Mouse (Mus musculus): ENCODE measurements at regions not wholly inside any gene's neighbourhood (a gene's known extent, or its start where the extent isn't known, plus 50 kb on each side); places are given as distances from the start of the nearest gene placed in this dataset.
A peak's percentile ranks its signal among the peaks of the same experiment; 100 is the strongest.

GRCm38 (mm10) chr7:72947531-72947930 is 427.8 kb upstream of the Rgma start:
- TF ChIP-seq POLR2A (IDR thresholded peaks at IDR 0.05; ENCODE audit: borderline replicate concordance, extremely low read depth, insufficient read depth, insufficient read length, poor library complexity, severe bottlenecking) (no peak), CTCF (IDR thresholded peaks at IDR 0.05; ENCODE audit: borderline replicate concordance, extremely low read depth, insufficient read depth, insufficient read length) (no peak)
- DNase-seq (ENCODE audit: low read depth) = no peak

DNA sequence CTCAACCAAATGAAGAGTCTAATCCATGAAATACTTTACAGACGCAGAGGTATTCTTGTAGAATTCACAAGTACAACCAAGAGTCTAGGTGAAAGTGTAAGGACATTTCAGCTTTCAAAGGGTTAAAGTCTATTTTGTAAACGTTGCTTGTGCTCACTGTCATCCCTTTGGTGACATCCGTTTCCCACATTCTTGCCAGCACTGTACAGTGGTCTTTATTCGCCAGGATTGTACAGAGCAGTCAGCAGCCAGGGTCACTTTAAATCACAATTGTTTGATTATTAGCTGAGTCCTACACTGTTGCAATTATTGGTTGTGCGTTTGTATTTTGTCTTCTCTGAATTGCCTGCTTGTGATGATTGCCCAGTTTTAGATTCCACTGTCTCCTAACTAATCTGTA is 427.3 kb upstream of the Rgma start:
- TF ChIP-seq CTCF (IDR thresholded peaks at IDR 0.05; ENCODE audit: borderline replicate concordance, extremely low read depth, insufficient read depth, insufficient read length) (no peak), POLR2A (IDR thresholded peaks at IDR 0.05; ENCODE audit: borderline replicate concordance, extremely low read depth, insufficient read depth, insufficient read length, poor library complexity, severe bottlenecking) (no peak)
- DNase-seq (ENCODE audit: low read depth) = no peak

GRCm38 (mm10) chr7:72948666-72949065 is 426.6 kb upstream of the Rgma start:
- TF ChIP-seq POLR2A (IDR thresholded peaks at IDR 0.05; ENCODE audit: borderline replicate concordance, extremely low read depth, insufficient read depth, insufficient read length, poor library complexity, severe bottlenecking) = no peak
- TF ChIP-seq CTCF (IDR thresholded peaks at IDR 0.05; ENCODE audit: borderline replicate concordance, extremely low read depth, insufficient read depth, insufficient read length) = no peak
- no peak for DNase-seq (ENCODE audit: low read depth)

DNA sequence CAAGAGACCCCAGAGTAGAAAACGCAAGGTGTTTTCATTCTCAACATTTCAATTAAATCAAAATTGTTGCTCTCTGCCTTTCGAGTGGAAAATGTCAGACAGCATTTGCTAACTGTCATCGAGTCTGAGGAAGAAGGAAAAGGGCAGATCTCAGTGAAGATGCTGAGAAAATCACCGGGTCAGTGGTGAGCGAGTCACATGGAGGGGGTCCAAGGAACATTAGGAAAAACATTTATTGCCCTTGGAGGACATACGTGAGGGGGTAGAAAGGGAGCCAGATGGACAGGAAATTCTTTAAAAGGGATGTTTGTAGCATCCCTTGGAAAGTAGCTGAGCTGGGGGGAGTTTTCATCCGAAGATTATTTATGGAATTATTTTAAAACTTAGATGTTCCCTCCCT is 425.4 kb upstream of the Rgma start:
- DNase-seq (ENCODE audit: low read depth) = no peak
- no peak for TF ChIP-seq CTCF (IDR thresholded peaks at IDR 0.05; ENCODE audit: borderline replicate concordance, extremely low read depth, insufficient read depth, insufficient read length)
- no peak for TF ChIP-seq POLR2A (IDR thresholded peaks at IDR 0.05; ENCODE audit: borderline replicate concordance, extremely low read depth, insufficient read depth, insufficient read length, poor library complexity, severe bottlenecking)

DNA sequence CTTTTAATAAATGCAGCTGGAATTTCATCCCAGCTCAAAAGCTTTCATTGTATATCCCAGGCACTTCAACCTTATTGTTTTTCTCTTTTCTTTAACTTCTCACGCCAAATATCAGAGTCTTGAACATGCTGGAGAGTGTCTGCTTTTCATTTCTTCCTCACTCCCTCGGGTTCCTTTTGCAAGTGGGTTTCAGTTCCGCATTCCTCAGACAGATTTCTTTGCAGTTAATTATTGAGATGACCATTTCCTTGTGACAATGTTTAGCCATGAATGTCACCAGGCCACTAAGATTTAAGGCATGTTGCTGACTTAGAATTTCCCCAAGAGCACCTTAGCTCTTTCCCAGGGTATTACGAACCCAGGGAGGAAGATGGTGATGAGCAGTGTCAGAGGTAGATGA is 417.6 kb upstream of the Rgma start:
- DNase-seq (ENCODE audit: low read depth) = no peak
- TF ChIP-seq POLR2A (IDR thresholded peaks at IDR 0.05; ENCODE audit: borderline replicate concordance, extremely low read depth, insufficient read depth, insufficient read length, poor library complexity, severe bottlenecking) (no peak), CTCF (IDR thresholded peaks at IDR 0.05; ENCODE audit: borderline replicate concordance, extremely low read depth, insufficient read depth, insufficient read length) (no peak)

- TF ChIP-seq POLR2A (IDR thresholded peaks at IDR 0.05; ENCODE audit: borderline replicate concordance, extremely low read depth, insufficient read depth, insufficient read length, poor library complexity, severe bottlenecking) (no peak), CTCF (IDR thresholded peaks at IDR 0.05; ENCODE audit: borderline replicate concordance, extremely low read depth, insufficient read depth, insufficient read length) (no peak)
- DNase-seq (ENCODE audit: low read depth) = no peak
These were observed 414.0 kb upstream of the Rgma start for GRCm38 (mm10) chr7:72961321-72961720.

DNA sequence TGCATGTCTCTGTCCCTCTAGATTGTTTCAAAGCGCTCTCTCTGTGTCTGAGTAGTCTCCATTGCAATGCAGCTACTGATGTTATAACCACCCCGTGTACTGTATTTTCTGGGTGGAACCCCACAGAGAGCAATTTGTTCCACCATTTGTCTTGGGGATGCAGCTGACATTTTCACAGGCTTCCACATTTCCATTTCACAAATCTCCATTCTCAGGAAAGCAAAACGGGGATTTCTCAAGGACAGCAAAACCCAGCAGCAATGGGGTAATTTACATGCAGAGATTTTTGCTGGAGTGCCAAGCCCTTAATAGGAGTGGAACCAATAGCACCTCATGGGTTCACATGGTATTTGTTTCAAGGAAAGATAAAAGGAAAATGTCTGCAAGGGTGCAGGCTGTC is 412.5 kb upstream of the Rgma start:
- no peak for TF ChIP-seq POLR2A (IDR thresholded peaks at IDR 0.05; ENCODE audit: borderline replicate concordance, extremely low read depth, insufficient read depth, insufficient read length, poor library complexity, severe bottlenecking)
- TF ChIP-seq CTCF (IDR thresholded peaks at IDR 0.05; ENCODE audit: borderline replicate concordance, extremely low read depth, insufficient read depth, insufficient read length) = no peak
- DNase-seq (ENCODE audit: low read depth) = peak; percentile 83

- TF ChIP-seq CTCF (IDR thresholded peaks at IDR 0.05; ENCODE audit: borderline replicate concordance, extremely low read depth, insufficient read depth, insufficient read length) (no peak), POLR2A (IDR thresholded peaks at IDR 0.05; ENCODE audit: borderline replicate concordance, extremely low read depth, insufficient read depth, insufficient read length, poor library complexity, severe bottlenecking) (no peak)
- DNase-seq (ENCODE audit: low read depth) = no peak
These were observed 411.4 kb upstream of the Rgma start for GRCm38 (mm10) chr7:72963908-72964307.

GRCm38 (mm10) chr7:72968193-72968592 is 407.1 kb upstream of the Rgma start:
- TF ChIP-seq CTCF (IDR thresholded peaks at IDR 0.05; ENCODE audit: borderline replicate concordance, extremely low read depth, insufficient read depth, insufficient read length) (no peak), POLR2A (IDR thresholded peaks at IDR 0.05; ENCODE audit: borderline replicate concordance, extremely low read depth, insufficient read depth, insufficient read length, poor library complexity, severe bottlenecking) (no peak)
- DNase-seq (ENCODE audit: low read depth) = no peak

DNA sequence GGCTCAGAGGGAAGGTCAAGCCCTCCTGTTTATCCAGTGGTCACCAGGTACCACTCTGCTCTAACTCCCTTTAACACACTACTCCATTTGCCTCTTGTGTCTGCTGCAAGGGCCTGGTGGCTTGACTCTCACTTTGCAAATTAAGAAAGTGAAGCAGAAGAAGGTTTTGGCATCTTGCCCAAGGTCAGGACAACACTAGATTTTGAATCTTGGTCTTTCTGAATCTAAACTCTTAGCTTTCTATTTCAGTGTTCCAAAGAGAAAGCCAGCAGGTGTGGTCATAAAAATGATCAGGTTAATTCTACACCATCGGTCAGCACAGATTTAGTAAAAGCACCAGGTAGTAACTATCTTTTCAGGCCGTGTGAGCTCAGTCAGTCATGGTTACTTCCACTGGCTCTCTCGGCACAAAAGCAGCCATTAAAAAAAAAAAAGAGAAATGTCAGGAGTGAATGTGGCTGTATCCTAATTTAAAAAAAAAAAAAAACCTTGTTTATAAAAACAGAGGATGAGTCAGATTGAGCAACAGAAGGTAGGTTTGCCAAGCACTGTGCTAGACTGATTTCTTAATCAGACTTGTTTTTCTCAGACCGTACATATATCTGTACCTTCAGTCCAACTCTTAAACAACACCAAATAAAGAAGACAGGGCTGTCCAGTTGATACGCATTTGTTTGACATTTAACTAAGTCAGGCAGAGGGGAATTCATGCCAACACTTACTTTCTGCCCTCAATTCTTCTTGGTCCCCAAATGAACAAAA is 403.6 kb upstream of the Rgma start:
- DNase-seq (ENCODE audit: low read depth) = no peak

GRCm38 (mm10) chr7:72972397-72972796 is 402.9 kb upstream of the Rgma start:
- TF ChIP-seq CTCF (IDR thresholded peaks at IDR 0.05; ENCODE audit: borderline replicate concordance, extremely low read depth, insufficient read depth, insufficient read length) (no peak), POLR2A (IDR thresholded peaks at IDR 0.05; ENCODE audit: borderline replicate concordance, extremely low read depth, insufficient read depth, insufficient read length, poor library complexity, severe bottlenecking) (no peak)
- no peak for DNase-seq (ENCODE audit: low read depth)

More for the DNA sequence above, 403.6 kb upstream of the Rgma start:
- TF ChIP-seq POLR2A (IDR thresholded peaks at IDR 0.05; ENCODE audit: borderline replicate concordance, extremely low read depth, insufficient read depth, insufficient read length, poor library complexity, severe bottlenecking) = no peak
- TF ChIP-seq CTCF (IDR thresholded peaks at IDR 0.05; ENCODE audit: borderline replicate concordance, extremely low read depth, insufficient read depth, insufficient read length) = no peak

DNA sequence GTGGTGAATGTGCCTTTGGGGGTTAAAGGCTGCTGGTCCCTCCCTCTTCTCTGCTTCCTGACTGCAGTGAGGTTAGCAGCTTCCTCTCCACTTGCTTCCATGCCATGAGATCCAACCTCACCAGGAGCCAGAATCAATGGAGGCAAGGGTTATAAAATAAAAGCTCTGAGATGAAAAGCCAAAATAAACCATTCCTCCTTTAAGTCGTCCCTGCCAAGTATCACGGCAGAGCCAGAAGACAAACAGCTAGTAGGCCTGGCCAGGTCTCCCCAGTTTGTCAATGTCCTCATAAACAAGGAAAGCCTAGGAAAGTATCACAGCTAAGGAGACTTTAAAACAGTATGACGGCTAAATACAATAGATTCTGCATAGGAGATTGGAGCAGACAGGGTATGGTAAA is 401.5 kb upstream of the Rgma start:
- no peak for DNase-seq (ENCODE audit: low read depth)
- TF ChIP-seq POLR2A (IDR thresholded peaks at IDR 0.05; ENCODE audit: borderline replicate concordance, extremely low read depth, insufficient read depth, insufficient read length, poor library complexity, severe bottlenecking) (no peak), CTCF (IDR thresholded peaks at IDR 0.05; ENCODE audit: borderline replicate concordance, extremely low read depth, insufficient read depth, insufficient read length) (no peak)

Measured in brain, embryonic 14.5 days (tissue).